In genomic region chr1:186635045-186635444, GRCm38 (mm10) we compare ENCODE assay signal across 18 mouse cellular contexts.
A peak's percentile ranks its signal among the peaks of the same experiment; 100 is the strongest.
DNase-seq lines count a peak whose midpoint lies in the region; ATAC-seq and TF ChIP-seq lines count a peak whose summit lies in the region.
"Had no signal": no experiment of that assay in that cellular context is flagged by ENCODE, and none has a peak within 500 bp of the region (broad histone marks: within the 10 kb centered on the region; RNA-seq: fewer than 3 reads in every experiment).

No protein-coding gene starts in this region.

- DNase-seq in frontal cortex, postnatal 10 days (ENCODE audit: low spot score in 2 of 2) = no peak
- peak; percentile 9 to 35 for DNase-seq in lung, adult 18-20 months
- no peak for DNase-seq in lung, postnatal 4 days
- peak; percentile 73 for DNase-seq in fat pad, adult 2 months (ENCODE audit: extremely low read depth, low read depth, low spot score)
- no peak for DNase-seq in layer of hippocampus, adult 8-10 months (ENCODE audit: low spot score in 2 of 2)
- DNase-seq in spleen, postnatal 4 days (ENCODE audit: low spot score in 2 of 2) = no peak
- DNase-seq: cerebellum, adult 11-12 months; embryo, embryonic 11 days; heart, postnatal 36 days; kidney, postnatal 25 days; liver, embryonic 13.5 days; thymus, postnatal 4 days had no signal

- TF ChIP-seq POLR2A in myocyte (IDR thresholded peaks at IDR 0.05; ENCODE audit: insufficient read length, low read depth) = no peak

- H3ac ChIP-seq in myocyte (ENCODE audit: control insufficient read depth, insufficient read length) = no peak overlapping the region

- no peak overlapping the region for H3K4me3 ChIP-seq in myocyte
- H3K4me3 ChIP-seq: liver, embryonic 13.5 days; midbrain, embryonic 12.5 days had no signal

- no peaks in the 10 kb centered on the region for H3K27me3 ChIP-seq in myocyte (ENCODE audit: control insufficient read depth, insufficient read depth, insufficient read length)
- H3K27me3 ChIP-seq: liver, embryonic 13.5 days; midbrain, embryonic 12.5 days had no signal

- H3K4me2 ChIP-seq in myocyte (ENCODE audit: low read depth) = no peak overlapping the region
- H3K4me2 ChIP-seq: liver, embryonic 13.5 days; midbrain, embryonic 12.5 days had no signal

- no peaks in the 10 kb centered on the region for H3K36me3 ChIP-seq in myocyte (ENCODE audit: control insufficient read depth, insufficient read depth)
- H3K36me3 ChIP-seq: liver, embryonic 13.5 days; midbrain, embryonic 12.5 days had no signal

- peak; percentile 31; the same call in 1 of the 2 replicates for ATAC-seq in frontal cortex, adult (ENCODE audit: low TSS enrichment)
- ATAC-seq: activated CD4-positive, CD25-positive, alpha-beta regulatory T cell, adult 4 months; CD4-positive, CD25-positive, alpha-beta regulatory T cell, adult 4 months; intestine, postnatal 0 days had no signal

- H3K79me2 ChIP-seq in myocyte (ENCODE audit: control insufficient read depth, insufficient read depth) = no peaks in the 10 kb centered on the region

TF ChIP-seq in myocyte, 11 proteins besides CTCF, POLR2A, EP300 and RAD21:
- TF ChIP-seq REST (IDR thresholded peaks at IDR 0.05; ENCODE audit: insufficient read depth, insufficient read length) (no peak), MYOG (IDR thresholded peaks at IDR 0.05; ENCODE audit: control insufficient read depth in 1 of 3, insufficient read depth in 1 of 3, insufficient read length in 2 of 3, low read depth in 2 of 3) (peak in 1 of 3 experiments; percentile 51), TCF12 (IDR thresholded peaks at IDR 0.05; ENCODE audit: insufficient read depth, poor library complexity, severe bottlenecking) (no peak), TCF3 (IDR thresholded peaks at IDR 0.05; ENCODE audit: insufficient read length, low read depth) (no peak), USF1 (IDR thresholded peaks at IDR 0.05; ENCODE audit: low read depth) (no peak), SRF (IDR thresholded peaks at IDR 0.05; ENCODE audit: control insufficient read depth, insufficient read length, low read depth) (no peak), E2F4 (IDR thresholded peaks at IDR 0.05; ENCODE audit: insufficient read depth) (no peak), CEBPB (IDR thresholded peaks at IDR 0.05; ENCODE audit: insufficient read depth, poor library complexity, severe bottlenecking) (no peak), POLR2AphosphoS2 (IDR thresholded peaks at IDR 0.05; ENCODE audit: insufficient read length, low read depth) (no peak), MYOD1 (IDR thresholded peaks at IDR 0.05; ENCODE audit: control insufficient read depth in 1 of 3, insufficient read length in 2 of 3, low read depth in 2 of 3) (peak in 2 of 3 experiments; percentile 35 to 61), MAX (IDR thresholded peaks at IDR 0.05; ENCODE audit: low read depth) (no peak)

Comparison
In these comparisons a context has a peak if more than half of its experiments do, and no peak if none do; other contexts are left out.
1. DNase-seq: peak in lung, adult 18-20 months (2 of 2) and fat pad, adult 2 months (single experiment); none in frontal cortex, postnatal 10 days (0 of 2), lung, postnatal 4 days (0 of 2), layer of hippocampus, adult 8-10 months (0 of 2) and spleen, postnatal 4 days (0 of 2).